Mouse (Mus musculus) MEL (cell line): Measurements from ENCODE around the gene Il27ra.

Experiments used
- CHD1 ChIP-seq: IDR thresholded peaks from 2 replicates; pipeline ENCODE4 v1.6.1; 2012; ENCODE audit warnings: low read depth, mild to moderate bottlenecking, inconsistent platforms, low read length, improper control_type of control experiment
- CTCF ChIP-seq, 3 experiments: IDR thresholded peaks in 2 of 3; conservative IDR thresholded peaks in 1 of 3; 2 replicates each; pipeline ENCODE4 v1.5.1; 2011 to 2012; ENCODE audit warnings: low read length in 3 of 3, low read depth in 2 of 3, mild to moderate bottlenecking in 2 of 3, improper control_type of control experiment in 1 of 3, inconsistent platforms in 1 of 3, mixed read lengths in 1 of 3, moderate library complexity in 1 of 3; ENCODE audit not compliant: control insufficient read depth in 1 of 3, insufficient read depth in 1 of 3, poor library complexity in 1 of 3, severe bottlenecking in 1 of 3
- ETS1 ChIP-seq: IDR thresholded peaks from 2 replicates; pipeline ENCODE4 v1.6.1; 2012; ENCODE audit warnings: low read depth, mild to moderate bottlenecking, inconsistent platforms, low read length, improper control_type of control experiment, moderate library complexity
- GATA1 ChIP-seq: IDR thresholded peaks from 2 replicates; pipeline ENCODE4 v1.6.1; 2011; ENCODE audit warnings: low read depth, low read length, improper control_type of control experiment
- KAT2A ChIP-seq: conservative IDR thresholded peaks from 2 replicates; pipeline ENCODE4 v1.6.1; 2012; ENCODE audit warnings: low read depth, low read length, improper control_type of control experiment, inconsistent platforms
- MAX ChIP-seq: IDR thresholded peaks from 2 replicates; pipeline ENCODE4 v1.6.1; 2011; ENCODE audit warnings: low read length, improper control_type of control experiment
- NELFE ChIP-seq: IDR thresholded peaks from 2 replicates; pipeline ENCODE4 v1.6.1; 2011; ENCODE audit warnings: low read depth, low read length, improper control_type of control experiment
- POLR2A ChIP-seq, 2 experiments: IDR thresholded peaks; 2 replicates each; pipeline ENCODE4 v1.6.1; 2011 to 2012; ENCODE audit warnings: low read length in 2 of 2, mild to moderate bottlenecking in 2 of 2, control low read depth in 1 of 2, improper control_type of control experiment in 1 of 2, low read depth in 1 of 2, moderate library complexity in 1 of 2; ENCODE audit not compliant: control insufficient read depth in 1 of 2, insufficient read depth in 1 of 2, poor library complexity in 1 of 2
- POLR2AphosphoS2 ChIP-seq: IDR thresholded peaks from 2 replicates; pipeline ENCODE4 v1.6.1; 2011; ENCODE audit warnings: low read length, improper control_type of control experiment
- RCOR1 ChIP-seq: IDR thresholded peaks from 2 replicates; pipeline ENCODE4 v1.6.1; 2012; ENCODE audit warnings: low read depth, mild to moderate bottlenecking, inconsistent platforms, low read length, improper control_type of control experiment
- TAL1 ChIP-seq: IDR thresholded peaks from 2 replicates; pipeline ENCODE4 v1.6.1; 2012; ENCODE audit warnings: mild to moderate bottlenecking, inconsistent platforms, low read length, moderate library complexity, mixed read lengths
- TCF12 ChIP-seq: IDR thresholded peaks from 2 replicates; pipeline ENCODE4 v1.6.1; 2014; ENCODE audit warnings: low read depth, mild to moderate bottlenecking, inconsistent platforms, low read length, improper control_type of control experiment, moderate library complexity
- UBTF ChIP-seq: IDR thresholded peaks from 2 replicates; pipeline ENCODE4 v1.6.1; 2012; ENCODE audit warnings: low read depth, mild to moderate bottlenecking, inconsistent platforms, low read length, improper control_type of control experiment, moderate library complexity, borderline replicate concordance; ENCODE audit not compliant: insufficient read depth

- TF ChIP-seq CTCF (IDR thresholded peaks at IDR 0.05 in 2 of 3, conservative IDR thresholded peaks at IDR 0.05 in 1 of 3; ENCODE audit: control insufficient read depth in 1 of 3, insufficient read depth in 1 of 3, low read depth in 2 of 3, low read length in 3 of 3, poor library complexity in 1 of 3, severe bottlenecking in 1 of 3) (no peak), POLR2AphosphoS2 (no peak), UBTF (no peak), GATA1 (no peak), MAX (no peak), POLR2A (IDR thresholded peaks at IDR 0.05; ENCODE audit: control insufficient read depth in 1 of 2, insufficient read depth in 1 of 2, low read depth in 1 of 2, low read length in 2 of 2, poor library complexity in 1 of 2) (no peak), TCF12 (no peak), NELFE (no peak), KAT2A (no peak), RCOR1 (no peak), TAL1 (no peak), ETS1 (no peak), CHD1 (no peak)
Observed at GRCm38 (mm10) chr8:84025863-84026262, 16.5 kb downstream of the Il27ra start.
